Mouse (Mus musculus) gastrocnemius, postnatal 10 days (tissue): ENCODE data around the gene Olfr324. TPM values are rescaled to one million over a fixed set of nuclear protein-coding genes. Genes with fewer than 3 reads are reported as not detected.

Experiments
- DNase-seq: peaks from one replicate; pipeline ENCODE4 v3.0.0; 2021; ENCODE audit warnings: mixed read lengths
- long read RNA-seq, 2 experiments: library from polyadenylated mRNA; stranded (forward); transcript quantifications; one replicate each; pipeline ENCODE4 v2.0.0; 2021
- total RNA-seq, 2 experiments: library from RNA; stranded (reverse); gene quantifications; 2 replicates each; pipeline ENCODE4 v1.2.3; 2021

Gene Olfr324
- not detected for total RNA-seq
- long read RNA-seq, experiment 1 = 0 reads
- long read RNA-seq, experiment 2 = 0 reads

GRCm38 (mm10) chr11:58594814-58595213 is at the start of gene Olfr324:
Gene Olfr324, plus strand, starts transcription at chr11:58595114.
- DNase-seq = no peak

- DNase-seq = no peak
Measured at GRCm38 (mm10) chr11:58546322-58546721, 48.6 kb upstream of the Olfr324 start, which contains the start of gene Olfr329-ps. Gene Olfr329-ps, minus strand, starts transcription at chr11:58546422.

DNA sequence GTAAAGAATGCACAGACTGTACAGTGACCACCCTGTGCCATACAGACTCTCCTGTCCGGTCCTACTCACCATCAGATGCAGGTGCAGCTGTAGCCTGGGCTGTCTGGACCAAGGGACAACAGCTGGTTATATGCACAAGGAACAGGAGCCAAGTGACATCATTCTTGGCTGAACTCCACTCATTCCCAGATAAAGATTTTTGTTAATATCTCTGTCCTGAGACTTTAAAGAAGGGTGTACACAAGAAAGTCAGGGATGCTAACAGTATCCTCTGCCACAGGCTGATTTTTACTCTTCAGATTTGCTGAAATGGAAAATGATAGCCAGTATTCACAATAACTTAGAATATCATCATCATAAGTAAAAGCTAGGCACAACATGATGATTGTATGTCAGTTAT is 39.4 kb upstream of the Olfr324 start, which contains the start of gene Olfr328:
Olfr328 (minus strand) TSS at position 101 of the 400 bp plus-strand sequence.
- DNase-seq = peak; percentile 26

GRCm38 (mm10) chr11:58570405-58570804 is 24.5 kb upstream of the Olfr324 start, which contains the start of gene Olfr224:
Gene Olfr224, minus strand, starts transcription at chr11:58570553.
- peak; percentile 45 for DNase-seq

- DNase-seq = no peak
Measured at GRCm38 (mm10) chr11:58577430-58577829, 17.5 kb upstream of the Olfr324 start, which contains the start of gene Olfr325. Gene Olfr325, plus strand, starts transcription at chr11:58577730.

DNA sequence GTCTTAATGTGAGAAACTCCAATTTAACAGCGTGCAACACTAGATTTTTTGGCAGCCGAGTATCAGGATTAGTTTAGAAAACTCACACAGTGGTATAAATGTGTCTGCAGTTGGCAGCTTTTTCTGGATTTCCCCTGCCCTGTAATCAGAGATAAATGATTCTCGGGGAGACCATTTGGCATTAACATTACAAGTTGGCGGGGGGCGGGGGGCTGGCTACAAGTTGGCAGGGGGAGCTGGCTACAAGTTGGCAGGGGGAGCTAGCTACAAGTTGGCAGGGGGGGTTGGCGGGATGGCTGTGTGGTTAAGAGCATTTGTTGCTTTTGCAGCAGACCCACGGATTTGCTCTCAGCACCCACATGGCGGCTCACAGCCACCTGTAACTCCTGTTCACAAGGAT is 16.3 kb upstream of the Olfr324 start:
- no peak for DNase-seq

DNA sequence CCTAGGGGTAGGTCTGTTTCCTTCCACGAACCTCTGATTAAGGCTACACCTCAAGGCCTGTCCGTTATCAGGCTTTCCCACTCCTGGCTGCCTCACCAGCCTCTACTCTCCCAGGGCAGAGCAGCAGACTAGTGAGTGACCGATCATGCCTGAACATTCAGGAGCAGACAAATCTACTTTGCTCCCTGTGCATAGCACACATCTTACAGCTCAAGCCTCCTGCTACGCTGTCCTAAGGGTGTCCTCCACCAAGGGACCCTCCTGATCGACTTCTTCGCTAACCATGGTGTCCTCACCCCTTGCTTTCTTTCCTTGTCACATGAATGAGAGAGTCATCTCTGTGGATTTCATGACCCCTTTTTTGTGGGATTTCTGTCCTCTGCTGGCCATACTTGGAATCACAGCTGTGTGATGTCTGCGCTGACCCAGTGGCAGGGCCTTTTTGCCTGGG is 7.0 kb upstream of the Olfr324 start:
- peak; percentile 60 for DNase-seq

GRCm38 (mm10) chr11:58588620-58589250 is 6.2 kb upstream of the Olfr324 start:
- no peak for DNase-seq

- no peak for DNase-seq
Measured at GRCm38 (mm10) chr11:58597837-58598236, 2.9 kb downstream of the Olfr324 start.

- DNase-seq = no peak
Measured at GRCm38 (mm10) chr11:58602062-58602461, 7.1 kb downstream of the Olfr324 start.

DNA sequence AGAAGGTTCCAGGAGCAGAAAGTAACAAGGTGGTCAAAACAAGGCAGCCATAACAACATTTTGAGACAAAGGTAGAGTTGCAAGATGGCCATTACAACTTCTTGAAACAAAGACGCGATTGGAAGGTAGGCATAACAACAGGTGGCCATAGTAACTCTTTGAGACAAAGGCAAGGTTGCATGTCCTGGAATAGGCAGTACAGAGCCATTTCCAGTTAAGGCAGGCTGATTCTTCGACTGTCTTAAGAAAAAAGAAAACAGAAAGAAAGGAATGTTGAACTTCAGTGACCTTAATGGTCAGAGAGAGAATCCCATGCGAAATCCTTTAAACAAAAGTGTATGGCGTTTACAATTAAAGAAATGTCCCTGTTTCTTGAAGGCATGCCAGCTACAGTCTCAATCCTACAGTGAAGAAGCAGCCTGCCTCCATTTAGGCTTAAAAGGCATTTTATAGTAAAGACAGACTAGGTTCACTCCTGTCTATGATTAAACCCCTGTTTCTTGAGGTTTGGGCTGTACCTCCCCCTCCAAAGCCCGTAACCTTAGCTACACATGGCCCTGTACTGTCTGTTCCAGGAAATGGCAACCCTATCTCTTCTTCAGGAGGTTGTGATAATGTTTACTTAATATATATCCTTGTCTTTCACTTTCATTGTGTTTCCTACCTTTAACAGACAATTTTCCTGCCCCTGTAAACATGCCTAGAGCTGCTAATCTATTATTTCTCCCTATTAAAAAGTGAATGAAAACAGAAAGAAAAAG is 8.1 kb downstream of the Olfr324 start:
- no peak for DNase-seq

GRCm38 (mm10) chr11:58604688-58605087 is 9.8 kb downstream of the Olfr324 start:
- DNase-seq = no peak

GRCm38 (mm10) chr11:58605228-58605627 is 10.3 kb downstream of the Olfr324 start:
- DNase-seq = no peak

- no peak for DNase-seq
Measured at GRCm38 (mm10) chr11:58606177-58606919, 11.4 kb downstream of the Olfr324 start.

- no peak for DNase-seq
Measured at GRCm38 (mm10) chr11:58607030-58607429, 12.1 kb downstream of the Olfr324 start.

- no peak for DNase-seq
Measured at GRCm38 (mm10) chr11:58613359-58613758, 18.4 kb downstream of the Olfr324 start.

- no peak for DNase-seq
Measured at GRCm38 (mm10) chr11:58614526-58614925, 19.6 kb downstream of the Olfr324 start.

GRCm38 (mm10) chr11:58615975-58616374 is 21.1 kb downstream of the Olfr324 start, which contains the start of gene 2210407C18Rik:
Gene 2210407C18Rik, minus strand, starts transcription at chr11:58616075.
- DNase-seq = no peak

DNA sequence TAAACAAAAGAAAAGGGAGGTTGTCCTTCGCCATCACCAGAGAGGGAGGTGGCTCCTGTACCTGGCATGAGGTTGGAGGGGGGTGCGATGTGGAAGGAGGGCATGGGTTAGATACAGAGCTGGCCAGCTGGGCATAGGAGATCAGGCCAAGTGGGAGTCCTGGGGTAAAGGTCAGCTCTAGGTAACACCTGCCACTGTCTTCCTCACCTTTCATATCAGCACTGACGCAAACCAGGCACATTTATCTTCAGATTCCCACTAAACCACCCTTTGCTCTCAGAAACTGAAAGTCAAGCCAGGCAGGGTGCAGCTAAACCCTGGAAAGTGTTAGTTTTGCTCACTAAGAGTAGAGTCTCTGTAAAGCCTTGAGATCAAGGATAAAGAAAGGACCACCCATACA is 23.5 kb downstream of the Olfr324 start:
- DNase-seq = no peak

- no peak for DNase-seq
Measured at GRCm38 (mm10) chr11:58618793-58619192, 23.9 kb downstream of the Olfr324 start.

DNA sequence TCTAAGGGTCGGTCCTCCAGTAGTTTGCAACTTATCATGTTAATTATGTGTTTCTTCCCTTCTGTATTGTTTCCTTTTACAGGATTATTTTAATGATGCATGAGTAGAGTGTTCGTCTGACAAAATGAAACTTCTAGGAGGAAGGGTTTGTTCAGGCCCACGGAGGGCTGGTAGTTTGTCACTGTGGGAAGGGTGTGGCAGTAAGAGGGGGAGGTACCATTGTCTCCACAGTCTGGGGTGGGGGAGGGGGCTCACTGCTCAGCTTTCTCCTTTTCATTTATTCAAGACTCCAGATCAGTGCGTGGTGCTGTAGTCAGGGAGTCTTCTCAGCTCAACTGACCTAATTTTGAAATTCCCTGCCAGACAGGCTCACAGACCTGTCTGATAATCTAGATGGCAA is 31.2 kb downstream of the Olfr324 start:
- DNase-seq = no peak

GRCm38 (mm10) chr11:58630401-58630800 is 35.5 kb downstream of the Olfr324 start, which contains the start of gene Olfr323:
Gene Olfr323, minus strand, starts transcription at chr11:58630501.
- no peak for DNase-seq
